Mouse (Mus musculus) thymus, adult 2 months (tissue): ENCODE data around the gene Gm38392. TPM values are rescaled to one million over a fixed set of nuclear protein-coding genes. Genes with fewer than 3 reads are reported as not detected.
A peak's percentile ranks its signal among the peaks of the same experiment; 100 is the strongest.

Source experiments
- DNase-seq: peaks from one replicate; pipeline ENCODE4 v3.0.0; 2021
- H3K27ac ChIP-seq: fragments of 200-500 bp; 2 replicates; pipeline ENCODE4 v1.5.1; 2012; ENCODE audit warnings: low read length, control low read depth; ENCODE audit not compliant: control insufficient read depth, insufficient read depth
- H3K27me3 ChIP-seq: fragments of 200-500 bp; 2 replicates; pipeline ENCODE4 v1.6.1; 2012; ENCODE audit warnings: mild to moderate bottlenecking, low read length, moderate library complexity, mixed read lengths; ENCODE audit not compliant: control insufficient read depth, insufficient read depth
- H3K36me3 ChIP-seq: fragments of 200-500 bp; 2 replicates; pipeline ENCODE4 v1.6.1; 2012; ENCODE audit warnings: mild to moderate bottlenecking, low read length, moderate library complexity; ENCODE audit not compliant: control insufficient read depth, insufficient read depth
- H3K4me1 ChIP-seq: fragments of 200-500 bp; replicated peaks from 2 replicates; pipeline ENCODE4 v1.6.1; 2012; ENCODE audit warnings: low read length; ENCODE audit not compliant: control insufficient read depth, insufficient read depth
- H3K4me3 ChIP-seq: fragments of 200-500 bp; 2 replicates; pipeline ENCODE4 v1.5.1; 2012; ENCODE audit warnings: mild to moderate bottlenecking, low read length, control low read depth, moderate library complexity; ENCODE audit not compliant: control insufficient read depth, insufficient read depth
- CTCF ChIP-seq: fragments of 200-500 bp; IDR thresholded peaks from 2 replicates; pipeline ENCODE4 v1.5.1; 2012; ENCODE audit warnings: mild to moderate bottlenecking, control low read depth, low read length, moderate library complexity, borderline replicate concordance; ENCODE audit not compliant: control insufficient read depth, poor library complexity, insufficient read depth; ENCODE audit errors: extremely low read depth
- POLR2A ChIP-seq: fragments of 200-500 bp; IDR thresholded peaks from 2 replicates; pipeline ENCODE4 v1.6.1; 2012; ENCODE audit warnings: mild to moderate bottlenecking, low read length, control low read depth, moderate library complexity; ENCODE audit not compliant: control insufficient read depth, poor library complexity, insufficient read depth; ENCODE audit errors: extremely low read depth
- WGBS: fragments of 180-500 bp; shearing (Covaris S2); methylation state at CpG from one replicate; pipeline ENCODE4 v1.1.7; 2018; 5-methylcytosine and 5-hydroxymethylcytosine counted together
- polyA plus RNA-seq: library from polyadenylated mRNA; depleted of rRNA; stranded (reverse); fragments of >200 nt; gene quantifications from 2 replicates; pipeline ENCODE4 v1.2.3, GENCODE M21; 2012

The Gm38392 gene
- polyA plus RNA-seq, 1 experiment = 0.11 TPM

GRCm38 (mm10) chr3:88237161-88237555 is 49.9 kb downstream of the Gm38392 start:
- Histone ChIP-seq H3K4me1 (no peaks in the 10 kb centered on the region), H3K27ac (no peak overlapping the region), H3K36me3 (no peaks in the 10 kb centered on the region), H3K4me3 (no peak overlapping the region), H3K27me3 (peaks cover 8% of the 10 kb centered on the region; the same call in 1 of the 2 replicates)
- DNase-seq = no peak
- TF ChIP-seq POLR2A (no peak), CTCF (no peak)
- 83% methylated on average over 6 of the region's 6 CpGs for WGBS

- no peak overlapping the region for H3K4me3 ChIP-seq
- WGBS = 86% methylated on average over 2 of the region's 2 CpGs
- peaks cover 8% of the 10 kb centered on the region; the same call in 1 of the 2 replicates for H3K27me3 ChIP-seq
These were observed 51.4 kb downstream of the Gm38392 start for GRCm38 (mm10) chr3:88235616-88236015.

GRCm38 (mm10) chr3:88235216-88235615 is 51.8 kb downstream of the Gm38392 start:
- Histone ChIP-seq H3K4me1 (no peaks in the 10 kb centered on the region), H3K27ac (no peak overlapping the region), H3K27me3 (peaks cover 6% of the 10 kb centered on the region; the same call in 1 of the 2 replicates), H3K36me3 (no peaks in the 10 kb centered on the region), H3K4me3 (no peak overlapping the region)
- TF ChIP-seq POLR2A = no peak
- peak; percentile 70; the same call in 1 of the 2 replicates for TF ChIP-seq CTCF
- 6% methylated on average over 3 of the region's 3 CpGs for WGBS
- peak; percentile 43 for DNase-seq

More at GRCm38 (mm10) chr3:88235616-88236015, 51.4 kb downstream of the Gm38392 start:
- DNase-seq = no peak
- TF ChIP-seq CTCF = no peak
- TF ChIP-seq POLR2A = no peak
- no peaks in the 10 kb centered on the region for H3K36me3 ChIP-seq
- no peak overlapping the region for H3K27ac ChIP-seq
- H3K4me1 ChIP-seq = no peaks in the 10 kb centered on the region

- peaks cover 2% of the 10 kb centered on the region; the same call in 1 of the 2 replicates for H3K27me3 ChIP-seq
- DNase-seq = no peak
These were observed 53.0 kb downstream of the Gm38392 start for GRCm38 (mm10) chr3:88234041-88234440.

GRCm38 (mm10) chr3:88232851-88233649 is 54.0 kb downstream of the Gm38392 start:
- no peak for DNase-seq
- Histone ChIP-seq H3K27me3 (peaks cover 2% of the 10 kb centered on the region; the same call in 1 of the 2 replicates), H3K36me3 (no peaks in the 10 kb centered on the region), H3K4me1 (no peaks in the 10 kb centered on the region), H3K27ac (no peak overlapping the region), H3K4me3 (no peak overlapping the region)
- 58% methylated on average over 7 of the region's 7 CpGs for WGBS
- TF ChIP-seq CTCF (no peak), POLR2A (no peak)

More at GRCm38 (mm10) chr3:88234041-88234440, 53.0 kb downstream of the Gm38392 start:
- no peak for TF ChIP-seq CTCF
- no peak for TF ChIP-seq POLR2A
- WGBS = 72% methylated on average over 8 of the region's 8 CpGs
- Histone ChIP-seq H3K36me3 (no peaks in the 10 kb centered on the region), H3K4me1 (no peaks in the 10 kb centered on the region), H3K27ac (no peak overlapping the region), H3K4me3 (no peak overlapping the region)

- Histone ChIP-seq H3K27ac (no peak overlapping the region), H3K27me3 (peaks cover 2% of the 10 kb centered on the region; the same call in 1 of the 2 replicates), H3K36me3 (no peaks in the 10 kb centered on the region), H3K4me1 (no peaks in the 10 kb centered on the region), H3K4me3 (no peak overlapping the region)
- TF ChIP-seq CTCF = no peak
- no peak for TF ChIP-seq POLR2A
- 7% methylated on average over 7 of the region's 7 CpGs for WGBS
- no peak for DNase-seq
These were observed 54.7 kb downstream of the Gm38392 start for GRCm38 (mm10) chr3:88232301-88232702.
